Mouse (Mus musculus) bone marrow macrophage, adult 2 months (primary cell): ENCODE results near the gene Rtn2. TPM values are rescaled to one million over a fixed set of nuclear protein-coding genes. Genes with fewer than 3 reads are reported as not detected.

Source experiments
- H3K27ac ChIP-seq: 2 replicates; pipeline ENCODE4 v1.5.1; 2012; ENCODE audit warnings: low read depth, low read length; ENCODE audit not compliant: insufficient read depth
- H3K4me1 ChIP-seq: 2 replicates; pipeline ENCODE4 v1.6.1; 2012; ENCODE audit warnings: low read length; ENCODE audit not compliant: control insufficient read depth, insufficient read depth
- H3K4me3 ChIP-seq: 2 replicates; pipeline ENCODE4 v1.5.1; 2012; ENCODE audit warnings: mild to moderate bottlenecking, low read length, moderate library complexity; ENCODE audit not compliant: insufficient read depth
- CTCF ChIP-seq: IDR thresholded peaks from 2 replicates; pipeline ENCODE4 v1.5.1; 2012; ENCODE audit warnings: low read depth, mild to moderate bottlenecking, low read length, moderate library complexity
- POLR2A ChIP-seq: IDR thresholded peaks from 2 replicates; pipeline ENCODE4 v1.6.1; 2012; ENCODE audit warnings: mild to moderate bottlenecking, low read depth, low read length, borderline replicate concordance
- polyA plus RNA-seq: library from polyadenylated mRNA; stranded (reverse); fragments of >200 nt; gene quantifications from 2 replicates; pipeline ENCODE4 v1.2.4, GENCODE M21; 2012; ENCODE audit not compliant: missing spikeins, insufficient read depth, insufficient read length

The Rtn2 gene
- polyA plus RNA-seq, 1 experiment: 2.0 TPM

GRCm38 (mm10) chr7:19268993-19269681 is 13.3 kb upstream of the Rtn2 start:
- Histone ChIP-seq H3K4me1 (peaks cover 41% of the 10 kb centered on the region), H3K4me3 (peak overlapping the region; percentile 59), H3K27ac (peak overlapping the region; percentile 48)
- TF ChIP-seq CTCF (no peak), POLR2A (no peak)

- H3K4me1 ChIP-seq: peaks cover 39% of the 10 kb centered on the region
Measured at GRCm38 (mm10) chr7:19269721-19270441, 12.5 kb upstream of the Rtn2 start.

GRCm38 (mm10) chr7:19270509-19271237 is 11.8 kb upstream of the Rtn2 start:
- Histone ChIP-seq H3K27ac (peak overlapping the region; percentile 87), H3K4me1 (peaks cover 34% of the 10 kb centered on the region), H3K4me3 (peak overlapping the region; percentile 94)
- TF ChIP-seq POLR2A (no peak), CTCF (no peak)

More at GRCm38 (mm10) chr7:19269721-19270441, 12.5 kb upstream of the Rtn2 start:
- H3K4me3 ChIP-seq: peak overlapping the region; percentile 94
- peak overlapping the region; percentile 48 for H3K27ac ChIP-seq
- TF ChIP-seq POLR2A (no peak), CTCF (no peak)

GRCm38 (mm10) chr7:19271238-19272172 is 10.9 kb upstream of the Rtn2 start, which contains the start of gene Vasp:
Gene Vasp, minus strand, starts transcription at chr7:19271817.
- peaks cover 28% of the 10 kb centered on the region for H3K4me1 ChIP-seq
- no peak for TF ChIP-seq CTCF

GRCm38 (mm10) chr7:19272173-19272764 is 10.2 kb upstream of the Rtn2 start:
- Histone ChIP-seq H3K4me1 (peaks cover 27% of the 10 kb centered on the region), H3K4me3 (peak overlapping the region; percentile 94), H3K27ac (peak overlapping the region; percentile 87)
- TF ChIP-seq CTCF: no peak
- TF ChIP-seq POLR2A: peak; percentile 62; the same call in 1 of the 2 replicates

More at GRCm38 (mm10) chr7:19271238-19272172, 10.9 kb upstream of the Rtn2 start, which contains the start of gene Vasp:
- H3K27ac ChIP-seq: peak within 1 kb of the TSS; percentile 87
- H3K4me3 ChIP-seq: peak within 1 kb of the TSS; percentile 94

- Histone ChIP-seq H3K4me3 (no peak overlapping the region), H3K4me1 (peaks cover 11% of the 10 kb centered on the region), H3K27ac (peak overlapping the region; percentile 60)
- TF ChIP-seq POLR2A (no peak), CTCF (peak; percentile 24; the same call in 1 of the 2 replicates)
Measured at GRCm38 (mm10) chr7:19276253-19276652, 6.2 kb upstream of the Rtn2 start.

GRCm38 (mm10) chr7:19279052-19279451 is 3.4 kb upstream of the Rtn2 start:
- TF ChIP-seq POLR2A (no peak), CTCF (no peak)
- H3K4me1 ChIP-seq: peaks cover 13% of the 10 kb centered on the region

GRCm38 (mm10) chr7:19279581-19280114 is 2.8 kb upstream of the Rtn2 start, which contains the start of gene Ppm1n:
Gene Ppm1n, minus strand, starts transcription at chr7:19280064.
- Histone ChIP-seq H3K4me3 (peak within 1 kb of the TSS; percentile 55), H3K27ac (no peak within 1 kb of the TSS), H3K4me1 (peaks cover 13% of the 10 kb centered on the region)
- TF ChIP-seq POLR2A (no peak), CTCF (no peak)

More at GRCm38 (mm10) chr7:19279052-19279451, 3.4 kb upstream of the Rtn2 start:
- no peak overlapping the region for H3K27ac ChIP-seq
- H3K4me3 ChIP-seq: peak overlapping the region; percentile 55
